Mouse (Mus musculus): ENCODE data around the gene 1700022I11Rik. TPM values are rescaled to one million over a fixed set of nuclear protein-coding genes. Genes with fewer than 3 reads are reported as not detected.

1700022I11Rik gene
- total and polyA plus RNA-seq, 3 experiments: 1.1 TPM; not detected in 2

DNA sequence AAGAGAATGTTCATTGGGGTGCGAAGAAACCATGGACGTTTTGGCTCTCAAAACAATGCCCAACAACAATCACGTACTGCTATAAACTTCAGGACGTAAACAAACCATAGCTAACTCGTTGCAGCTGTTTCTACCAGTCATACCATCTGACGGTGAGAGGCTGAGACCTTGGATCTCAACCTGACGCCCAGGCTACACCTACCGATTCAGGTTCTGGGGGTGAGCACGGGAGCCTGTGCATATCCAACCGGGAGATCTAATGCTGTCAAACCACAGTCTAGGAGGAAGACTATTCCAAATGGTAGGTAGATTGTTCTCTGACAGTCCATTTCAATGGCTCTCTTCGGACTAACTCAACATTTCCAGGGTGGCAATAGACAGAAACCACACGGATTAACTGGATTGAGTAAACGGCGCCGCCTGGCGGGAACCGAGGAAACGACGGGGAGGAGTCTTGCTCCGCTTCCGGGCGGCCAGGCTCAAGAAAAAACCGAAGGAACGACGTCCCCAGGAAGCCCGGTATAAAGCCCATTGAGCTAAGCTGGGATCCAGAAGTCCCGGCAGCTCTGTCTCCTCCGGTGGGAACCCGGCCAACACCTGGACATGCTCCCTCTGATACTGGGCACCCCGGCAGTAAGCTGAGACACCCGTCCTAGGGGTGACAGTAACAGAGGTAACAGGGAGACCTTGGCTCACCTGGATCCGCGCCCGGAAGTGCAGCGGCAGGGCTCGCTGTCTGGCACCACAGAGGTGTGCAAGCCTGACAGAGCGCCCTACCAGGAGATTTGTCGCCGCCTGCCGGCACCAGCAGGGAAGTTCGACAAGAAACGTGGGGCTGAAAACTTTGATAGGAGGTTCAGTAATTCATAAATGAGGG lies 55.9 kb downstream of the 1700022I11Rik start, which contains the start of gene Pigo:
TSS of gene Pigo (minus strand) at position 736 of the 877 bp plus-strand sequence.
- TF ChIP-seq GATA2 (IDR thresholded peaks at IDR 0.05; ENCODE audit: borderline replicate concordance, low read depth, low read length): no peak
- TF ChIP-seq CTCF (IDR thresholded peaks at IDR 0.05; ENCODE audit: low read depth, low read length): peak; percentile 59; the same call in 1 of the 2 replicates
- TF ChIP-seq TAL1 (conservative IDR thresholded peaks at IDR 0.05; ENCODE audit: low read depth, low read length): no peak
- peak within 1 kb of the TSS; percentile 76 for H3K4me3 ChIP-seq (ENCODE audit: low read depth, low read length)
- H3K27me3 ChIP-seq (ENCODE audit: insufficient read depth, low read length): peaks cover 2% of the 10 kb centered on the region; the same call in 1 of the 2 replicates
- ATAC-seq (ENCODE audit: extremely low read depth, insufficient number of reproducible peaks, low FRiP score, poor library complexity, severe bottlenecking): peak; percentile 72
- DNase-seq (ENCODE audit: low spot score): peak; percentile 81
- no peaks in the 10 kb centered on the region for H3K9me3 ChIP-seq (replicated peaks)
- H3K4me1 ChIP-seq (ENCODE audit: insufficient read depth, low read depth, low read length): peaks cover 66% of the 10 kb centered on the region
- peaks cover 92% of the 10 kb centered on the region for H3K36me3 ChIP-seq (replicated peaks)

DNA sequence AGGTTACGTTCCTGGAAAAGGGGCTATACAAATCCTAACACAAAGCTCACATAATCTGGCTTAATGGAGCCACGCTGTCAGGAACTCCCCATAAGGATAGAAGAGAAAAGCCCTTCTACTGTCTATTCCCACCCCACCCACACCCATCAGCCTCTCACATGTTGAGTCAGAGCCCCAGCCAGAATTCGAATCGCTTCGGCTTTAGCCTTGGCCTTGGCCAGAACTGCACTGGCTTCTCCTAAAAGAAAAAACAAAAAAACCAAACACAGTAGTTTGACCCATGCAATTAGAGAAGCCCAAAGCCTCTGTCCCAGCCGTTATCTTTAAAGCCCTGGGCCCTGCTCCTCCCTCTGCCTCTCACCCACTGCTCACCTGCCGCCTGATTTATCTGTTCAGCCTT lies 59.7 kb downstream of the 1700022I11Rik start:
- DNase-seq (ENCODE audit: low spot score) (no peak), ATAC-seq (ENCODE audit: extremely low read depth, insufficient number of reproducible peaks, low FRiP score, poor library complexity, severe bottlenecking) (no peak)
- Histone ChIP-seq H3K4me3 (ENCODE audit: low read depth, low read length) (no peak overlapping the region), H3K9me3 (replicated peaks) (no peaks in the 10 kb centered on the region), H3K27me3 (ENCODE audit: insufficient read depth, low read length) (peaks cover 3% of the 10 kb centered on the region; the same call in 1 of the 2 replicates), H3K36me3 (replicated peaks) (peaks cover 70% of the 10 kb centered on the region), H3K4me1 (ENCODE audit: insufficient read depth, low read depth, low read length) (peaks cover 52% of the 10 kb centered on the region)
- TF ChIP-seq GATA1 (IDR thresholded peaks at IDR 0.05; ENCODE audit: borderline replicate concordance, low read length) (no peak), POLR2AphosphoS5 (IDR thresholded peaks at IDR 0.05; ENCODE audit: insufficient replicate concordance, low read depth, low read length) (no peak), CTCF (IDR thresholded peaks at IDR 0.05; ENCODE audit: low read depth, low read length) (no peak), TAL1 (conservative IDR thresholded peaks at IDR 0.05; ENCODE audit: low read depth, low read length) (no peak), GATA2 (IDR thresholded peaks at IDR 0.05; ENCODE audit: borderline replicate concordance, low read depth, low read length) (no peak)

GRCm38 (mm10) chr4:43029749-43030148 lies 60.3 kb downstream of the 1700022I11Rik start:
- Histone ChIP-seq H3K36me3 (replicated peaks) (peaks cover 70% of the 10 kb centered on the region), H3K4me1 (ENCODE audit: insufficient read depth, low read depth, low read length) (peaks cover 50% of the 10 kb centered on the region), H3K9me3 (replicated peaks) (no peaks in the 10 kb centered on the region), H3K27me3 (ENCODE audit: insufficient read depth, low read length) (peaks cover 3% of the 10 kb centered on the region; the same call in 1 of the 2 replicates), H3K4me3 (ENCODE audit: low read depth, low read length) (peak overlapping the region; percentile 28; the same call in 1 of the 2 replicates)
- ATAC-seq (ENCODE audit: extremely low read depth, insufficient number of reproducible peaks, low FRiP score, poor library complexity, severe bottlenecking): no peak
- TF ChIP-seq CTCF (IDR thresholded peaks at IDR 0.05; ENCODE audit: low read depth, low read length) (no peak), GATA1 (IDR thresholded peaks at IDR 0.05; ENCODE audit: borderline replicate concordance, low read length) (no peak), TAL1 (conservative IDR thresholded peaks at IDR 0.05; ENCODE audit: low read depth, low read length) (no peak), POLR2AphosphoS5 (IDR thresholded peaks at IDR 0.05; ENCODE audit: insufficient replicate concordance, low read depth, low read length) (no peak), GATA2 (IDR thresholded peaks at IDR 0.05; ENCODE audit: borderline replicate concordance, low read depth, low read length) (no peak)
- no peak for DNase-seq (ENCODE audit: low spot score)

DNA sequence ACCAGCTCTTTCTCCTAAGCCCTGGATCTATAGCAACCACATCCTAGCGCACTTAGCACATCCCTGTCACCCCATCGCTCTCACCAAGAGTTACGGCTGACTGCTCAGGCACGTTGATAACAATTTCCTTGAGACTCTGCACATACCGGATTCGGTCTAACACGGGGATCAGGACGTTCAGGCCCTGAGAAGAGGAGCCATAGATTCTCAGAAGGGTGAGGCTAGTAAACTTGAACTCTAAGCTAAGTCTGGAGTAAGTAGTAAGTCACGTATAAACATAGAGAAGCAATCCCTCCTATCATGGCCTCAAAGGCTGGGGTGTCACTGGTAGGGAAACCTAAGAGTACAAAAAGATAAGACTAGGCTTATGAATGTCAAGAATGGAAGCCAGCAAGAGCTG lies 60.9 kb downstream of the 1700022I11Rik start:
- DNase-seq (ENCODE audit: low spot score): no peak
- Histone ChIP-seq H3K4me3 (ENCODE audit: low read depth, low read length) (peak overlapping the region; percentile 76), H3K4me1 (ENCODE audit: insufficient read depth, low read depth, low read length) (peaks cover 47% of the 10 kb centered on the region), H3K27me3 (ENCODE audit: insufficient read depth, low read length) (peaks cover 3% of the 10 kb centered on the region; the same call in 1 of the 2 replicates), H3K36me3 (replicated peaks) (peaks cover 68% of the 10 kb centered on the region), H3K9me3 (replicated peaks) (no peaks in the 10 kb centered on the region)
- ATAC-seq (ENCODE audit: extremely low read depth, insufficient number of reproducible peaks, low FRiP score, poor library complexity, severe bottlenecking): no peak
- TF ChIP-seq POLR2AphosphoS5 (IDR thresholded peaks at IDR 0.05; ENCODE audit: insufficient replicate concordance, low read depth, low read length) (no peak), GATA1 (IDR thresholded peaks at IDR 0.05; ENCODE audit: borderline replicate concordance, low read length) (no peak), TAL1 (conservative IDR thresholded peaks at IDR 0.05; ENCODE audit: low read depth, low read length) (no peak), CTCF (IDR thresholded peaks at IDR 0.05; ENCODE audit: low read depth, low read length) (no peak), GATA2 (IDR thresholded peaks at IDR 0.05; ENCODE audit: borderline replicate concordance, low read depth, low read length) (no peak)

GRCm38 (mm10) chr4:43030780-43031230 lies 61.4 kb downstream of the 1700022I11Rik start:
- H3K9me3 ChIP-seq (replicated peaks): no peaks in the 10 kb centered on the region
- peaks cover 69% of the 10 kb centered on the region for H3K36me3 ChIP-seq (replicated peaks)
- no peak for ATAC-seq (ENCODE audit: extremely low read depth, insufficient number of reproducible peaks, low FRiP score, poor library complexity, severe bottlenecking)
- TF ChIP-seq TAL1 (conservative IDR thresholded peaks at IDR 0.05; ENCODE audit: low read depth, low read length) (no peak), CTCF (IDR thresholded peaks at IDR 0.05; ENCODE audit: low read depth, low read length) (no peak), GATA2 (IDR thresholded peaks at IDR 0.05; ENCODE audit: borderline replicate concordance, low read depth, low read length) (no peak), GATA1 (IDR thresholded peaks at IDR 0.05; ENCODE audit: borderline replicate concordance, low read length) (no peak), POLR2AphosphoS5 (IDR thresholded peaks at IDR 0.05; ENCODE audit: insufficient replicate concordance, low read depth, low read length) (no peak)
- DNase-seq (ENCODE audit: low spot score): no peak
- peaks cover 47% of the 10 kb centered on the region for H3K4me1 ChIP-seq (ENCODE audit: insufficient read depth, low read depth, low read length)
- H3K27me3 ChIP-seq (ENCODE audit: insufficient read depth, low read length): peaks cover 3% of the 10 kb centered on the region; the same call in 1 of the 2 replicates
- H3K4me3 ChIP-seq (ENCODE audit: low read depth, low read length): peak overlapping the region; percentile 76
